Mouse (Mus musculus) spleen, postnatal 10 days (tissue): ENCODE data around the gene Lima1.
"Not testable (repeated sequence)": the region's sequence is repeated elsewhere in the genome, so short reads cannot be mapped to it uniquely, and the experiment has no call there.

Experiments
- DNase-seq, 2 experiments: peaks; one replicate each; pipeline ENCODE4 v3.0.0; 2021 to 2022; ENCODE audit warnings: low spot score in 2 of 2

Lima1 gene

DNA sequence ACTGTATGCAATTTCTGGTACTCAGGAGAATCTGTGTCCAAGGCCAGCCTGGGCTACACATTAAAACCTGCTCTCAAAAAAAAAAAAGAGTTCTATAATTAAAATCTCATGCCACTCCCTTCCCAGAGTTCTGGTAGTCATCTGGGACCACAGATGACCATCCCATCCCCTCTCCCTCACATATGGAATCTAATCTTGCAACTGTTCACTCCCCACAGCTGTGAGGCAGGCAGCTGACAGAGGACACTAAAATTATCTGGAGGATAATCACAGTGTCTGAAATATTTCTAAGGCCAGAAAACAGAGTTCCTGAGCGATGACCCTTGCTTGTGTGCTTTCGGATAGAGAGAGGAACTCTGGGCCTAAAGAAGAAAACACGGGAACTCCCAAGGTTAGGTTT lies 40.6 kb downstream of the Lima1 start:
- DNase-seq: no peak

DNA sequence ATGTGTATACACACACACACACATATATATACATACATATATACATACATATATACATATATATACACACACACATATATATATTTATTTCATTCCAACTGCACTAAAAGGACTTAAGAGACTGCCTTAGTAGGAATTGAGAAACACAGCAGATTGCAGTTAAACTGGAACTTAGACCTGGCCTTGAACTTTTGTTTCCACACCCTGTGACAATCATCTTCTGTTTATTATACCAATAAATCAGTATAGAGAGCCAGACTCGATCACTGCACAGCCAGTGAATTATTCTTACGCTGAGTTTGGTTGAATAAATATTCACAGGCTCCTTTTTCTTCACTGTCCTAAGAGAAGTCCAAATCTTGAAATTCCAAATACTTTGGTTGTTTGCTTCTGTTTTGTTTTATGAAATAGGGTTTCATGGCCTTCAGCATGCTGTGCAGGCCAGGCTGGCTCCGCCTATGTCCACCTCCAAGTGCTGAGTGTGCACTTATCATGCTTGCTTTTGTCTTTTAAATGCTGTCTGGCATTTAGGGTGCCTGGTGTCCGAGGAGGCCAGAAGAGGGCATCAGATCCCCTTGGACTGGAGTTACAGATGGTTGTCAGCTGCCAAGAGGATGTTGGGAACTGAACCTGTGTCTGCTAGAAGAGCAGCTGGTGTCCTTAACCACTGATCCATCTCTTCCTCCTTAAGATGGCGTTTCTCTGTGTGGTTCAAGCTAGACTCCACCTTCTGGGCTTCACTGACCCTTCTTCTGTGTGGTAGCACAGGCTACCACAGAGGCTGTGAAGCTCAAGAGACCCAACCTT lies 41.4 kb downstream of the Lima1 start:
- no peak for DNase-seq

DNA sequence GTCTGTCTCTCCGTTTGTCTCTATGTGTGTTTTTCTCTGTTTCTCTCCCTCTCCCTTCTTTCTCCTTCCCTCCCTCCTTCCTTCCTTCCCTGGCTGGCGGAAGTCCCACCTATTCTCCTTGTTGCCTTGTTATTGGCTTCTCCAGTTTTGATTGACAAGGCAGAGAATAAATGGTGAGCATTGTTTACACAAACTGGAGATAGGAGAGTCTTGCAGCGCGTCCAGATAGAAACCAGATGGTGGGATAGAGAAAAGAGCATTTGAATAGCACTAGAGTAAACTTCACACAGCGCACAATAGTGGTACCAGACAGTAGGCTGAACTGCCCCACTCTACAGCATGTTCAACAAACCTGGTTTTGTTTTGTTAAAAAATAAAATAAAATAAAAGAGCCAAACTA lies 43.7 kb downstream of the Lima1 start:
- no peak for DNase-seq

DNA sequence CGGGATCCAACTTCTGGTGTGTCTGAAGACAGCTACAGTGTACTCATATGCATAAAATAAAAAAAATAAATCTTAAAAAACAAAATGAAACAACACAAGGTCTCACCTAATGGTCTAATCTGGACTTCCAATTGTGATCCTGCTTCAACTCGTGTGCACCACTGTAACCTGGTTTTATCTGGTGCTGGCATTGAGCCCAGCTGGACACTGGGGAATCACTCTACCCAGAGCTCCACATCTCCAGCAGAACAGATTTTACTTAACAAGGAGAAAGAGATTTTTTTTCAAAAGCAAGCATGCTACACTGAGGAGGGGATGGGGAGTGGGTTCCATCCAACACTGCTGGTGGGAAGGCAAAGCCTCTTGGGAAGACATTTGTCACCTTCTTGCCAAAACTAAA lies 47.2 kb downstream of the Lima1 start:
- DNase-seq: no peak

DNA sequence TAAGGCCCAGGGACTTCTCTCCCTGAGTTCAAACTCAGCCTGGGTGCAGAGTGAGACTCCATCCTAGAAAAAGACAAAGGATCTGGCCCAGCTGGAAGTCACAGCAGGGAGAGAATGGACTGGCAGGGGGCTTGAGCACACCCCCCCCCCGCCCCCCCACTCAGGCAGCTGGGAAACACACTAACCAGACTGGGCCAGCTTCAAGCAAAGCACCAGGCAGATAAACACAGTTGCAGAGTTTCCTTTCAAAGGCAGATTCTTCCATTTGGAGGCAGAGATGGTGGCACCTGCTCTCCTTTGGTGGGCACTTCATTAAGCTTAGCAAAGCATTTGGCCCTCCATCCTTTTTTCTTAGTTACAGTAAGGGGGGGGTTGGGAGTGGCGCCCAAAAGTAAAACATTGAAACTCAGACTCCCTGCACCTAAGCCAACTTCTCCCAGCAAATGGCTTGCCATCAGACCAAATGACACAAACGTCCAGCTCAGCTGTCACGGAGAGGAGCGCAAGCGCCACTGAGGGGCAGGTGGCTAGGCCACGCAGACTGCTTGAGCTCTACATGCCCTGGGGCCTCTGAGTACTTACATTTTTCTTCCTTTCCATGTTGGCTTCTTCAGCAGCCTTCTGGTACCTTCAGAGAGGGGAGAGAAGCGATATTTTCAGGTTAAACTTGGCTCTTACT lies 48.9 kb downstream of the Lima1 start:
- DNase-seq: no peak

DNA sequence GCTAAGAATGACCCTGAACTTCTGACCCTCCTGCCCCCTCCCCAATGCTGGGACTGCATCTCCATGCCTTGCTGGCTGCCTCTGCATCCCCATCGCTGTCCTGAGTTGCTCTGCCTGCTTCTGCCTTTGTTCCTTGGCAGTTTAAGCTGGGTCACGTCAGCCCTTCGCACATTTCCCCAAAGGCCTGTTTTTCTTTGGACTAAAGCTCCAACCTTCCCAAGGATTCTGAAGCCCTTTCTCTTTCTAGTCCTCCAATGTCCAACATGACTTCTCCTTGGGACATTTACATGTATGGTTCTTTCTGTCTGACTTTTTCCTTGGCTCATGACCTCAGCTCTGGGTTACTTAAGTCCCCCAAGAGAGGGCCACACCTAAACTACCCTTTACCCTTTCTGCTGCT lies 50.0 kb downstream of the Lima1 start:
- no peak for DNase-seq

DNA sequence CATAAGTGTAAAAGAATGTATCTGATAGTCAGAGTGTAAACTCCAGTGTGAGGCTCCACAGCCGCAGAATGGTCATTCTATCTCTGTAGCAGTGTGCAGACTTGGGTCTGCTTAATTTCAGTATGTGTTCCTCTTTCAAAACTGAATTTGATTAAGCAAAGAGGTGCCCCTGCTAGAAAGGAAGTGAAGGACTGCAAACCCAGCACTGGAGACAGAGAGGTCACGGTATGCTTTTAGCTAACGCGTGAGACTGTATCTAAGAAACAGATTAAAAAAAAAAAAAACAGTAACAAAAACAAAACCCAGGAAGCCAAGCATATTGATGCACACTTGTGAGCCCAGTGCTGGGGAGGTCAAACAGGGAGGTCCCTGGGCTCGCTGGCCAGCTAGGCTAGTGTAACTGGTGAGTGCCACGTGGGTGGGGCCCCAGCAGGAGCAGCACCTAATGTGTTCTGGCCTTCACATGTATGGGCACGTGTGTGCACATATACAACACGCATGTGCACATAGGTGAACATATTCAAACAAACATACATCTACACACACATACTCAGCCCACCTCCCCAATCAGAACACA lies 51.8 kb downstream of the Lima1 start:
- DNase-seq: no peak

DNA sequence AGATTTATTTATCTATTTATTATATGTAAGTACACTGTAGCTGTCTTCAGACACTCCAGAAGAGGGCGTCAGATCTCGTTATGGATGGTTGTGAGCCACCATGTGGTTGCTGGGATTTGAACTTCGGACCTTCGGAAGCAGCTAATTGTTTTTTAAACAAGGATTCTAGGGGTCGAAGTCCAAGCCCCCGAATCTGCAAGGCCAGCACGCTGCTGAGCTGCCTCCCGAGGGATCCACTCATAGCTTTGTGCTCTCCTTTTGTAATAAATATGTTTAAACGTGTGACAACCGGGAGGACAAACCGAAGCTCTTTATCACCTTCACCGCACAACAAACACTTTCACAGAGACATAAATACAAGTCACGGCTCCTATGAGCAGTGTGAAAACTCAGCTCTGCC lies 52.8 kb downstream of the Lima1 start:
- DNase-seq: not testable (repeated sequence)

DNA sequence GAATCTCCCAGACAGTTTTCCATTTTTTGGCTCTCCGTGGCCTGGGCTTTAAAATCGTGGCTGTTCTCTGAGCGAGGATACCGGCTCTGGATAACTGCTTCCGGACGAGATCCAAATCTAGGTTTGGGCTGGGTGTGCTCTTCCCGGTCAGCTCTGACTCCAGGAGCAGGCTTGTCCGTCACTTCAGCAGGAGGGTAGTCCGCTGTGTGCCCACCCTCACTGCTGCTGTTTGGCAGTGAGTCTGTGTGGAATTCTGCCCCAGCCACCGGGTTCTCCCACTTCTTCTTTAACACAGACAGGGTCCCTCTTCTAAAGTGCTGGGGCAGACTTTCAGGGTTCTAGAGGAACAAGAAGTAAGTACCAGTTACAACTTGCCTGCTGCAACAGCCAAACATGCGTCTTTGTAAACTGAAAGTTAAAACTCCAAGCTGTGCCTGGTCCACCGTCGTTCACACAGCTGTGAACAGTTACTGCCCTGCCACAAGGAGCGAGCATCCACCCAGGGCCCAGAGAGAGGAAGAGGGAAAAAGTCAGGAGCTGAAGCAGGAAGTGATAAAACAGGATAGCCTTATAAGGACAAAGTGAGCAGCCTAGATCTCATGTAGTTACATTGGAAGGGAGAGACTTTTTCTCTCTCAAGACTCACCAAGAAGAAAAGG lies 55.5 kb downstream of the Lima1 start:
- DNase-seq: no peak

DNA sequence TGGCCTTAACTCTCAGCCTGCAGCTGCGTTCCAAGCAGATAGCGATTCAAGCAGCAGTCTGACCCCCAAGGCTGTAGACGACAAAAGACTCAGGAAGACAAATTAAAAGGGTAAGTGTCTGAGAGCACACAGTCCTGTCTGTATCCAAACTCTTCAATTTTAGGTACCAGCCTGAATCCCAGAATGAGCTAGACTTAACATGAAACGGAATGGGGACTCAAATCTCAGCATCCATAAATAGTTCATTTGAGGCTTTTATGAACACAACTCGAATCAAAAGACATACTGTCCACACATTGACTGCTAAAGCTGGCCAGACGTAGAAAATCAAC lies 56.2 kb downstream of the Lima1 start:
- no peak for DNase-seq

DNA sequence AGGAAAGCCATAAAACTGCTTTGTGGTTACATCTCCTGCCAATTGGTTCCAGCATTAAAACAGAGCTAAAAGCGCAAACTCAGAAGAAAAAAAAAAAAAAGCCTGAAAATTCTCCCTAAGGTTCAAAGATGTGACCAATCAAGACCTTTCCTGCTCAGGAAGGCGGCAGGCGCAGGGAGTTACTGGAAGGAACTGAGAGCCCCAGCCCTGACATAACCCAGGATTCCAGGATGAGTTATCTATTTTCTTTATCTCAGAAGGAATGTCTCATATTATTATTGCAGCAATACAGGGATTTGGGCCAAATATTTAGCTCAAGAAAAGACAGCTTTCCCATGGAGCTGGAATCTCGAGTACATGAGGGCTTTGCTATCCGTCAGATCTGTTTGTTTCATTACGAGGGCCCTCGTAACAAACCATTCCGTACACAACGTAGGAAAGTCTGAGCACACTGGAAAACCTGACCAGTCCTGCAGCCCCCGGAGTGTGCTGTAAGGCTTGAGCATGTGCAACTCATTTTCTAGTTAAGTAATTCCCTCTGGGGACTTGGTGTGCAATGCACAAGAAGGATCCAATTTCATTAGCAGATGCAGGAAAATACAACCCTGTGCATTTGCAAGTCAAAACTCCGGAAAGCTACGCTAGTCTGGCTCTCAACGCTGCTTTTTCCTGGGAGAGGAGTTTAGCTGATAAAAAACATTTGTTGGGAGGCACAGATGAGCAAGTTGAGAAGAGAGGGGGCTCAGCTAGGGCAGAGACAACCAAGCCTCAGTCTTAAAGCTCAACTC lies 56.7 kb downstream of the Lima1 start:
- DNase-seq: no peak

DNA sequence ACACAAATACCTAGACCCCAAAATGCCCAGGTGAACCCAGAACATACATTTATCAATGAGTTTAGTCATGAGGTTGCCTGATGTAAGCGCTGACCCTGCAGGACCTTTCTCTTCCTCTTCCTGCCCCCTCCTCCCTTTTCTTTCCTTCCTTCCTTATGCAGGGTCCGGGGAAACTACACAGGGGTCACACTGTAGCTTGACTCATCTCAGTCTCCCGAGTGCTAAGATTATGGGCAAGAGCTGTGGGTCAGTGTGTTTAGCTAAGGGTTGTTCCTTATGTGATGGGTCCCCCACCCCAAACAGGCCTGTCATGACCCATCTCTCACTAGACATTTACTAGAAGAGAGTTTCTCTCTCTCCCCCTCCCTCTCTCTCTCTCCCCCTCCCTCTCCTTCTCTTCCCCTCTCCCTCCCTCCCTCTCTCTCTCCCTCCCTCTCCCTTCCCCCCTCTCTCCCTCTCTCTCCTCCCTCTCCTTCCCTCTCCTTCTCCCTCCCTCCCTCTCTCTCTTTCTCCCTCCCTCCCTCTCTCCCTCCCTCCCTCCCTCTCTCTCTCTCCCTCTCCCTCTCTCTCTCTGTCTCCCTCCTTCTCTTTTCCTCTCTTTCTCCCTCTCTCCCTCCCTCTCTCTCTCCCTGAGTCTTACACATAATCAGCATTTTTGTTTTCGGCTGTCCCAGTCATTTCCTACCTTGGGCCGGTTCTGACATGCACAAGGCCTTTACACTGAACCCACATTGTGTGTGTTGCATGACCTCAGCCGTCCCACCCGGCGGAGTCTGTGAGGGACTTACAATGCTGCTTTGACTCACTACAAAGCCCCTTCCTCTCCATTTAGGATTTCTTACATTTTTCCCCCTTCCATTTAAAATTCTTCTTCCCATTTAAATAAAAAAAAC lies 57.7 kb downstream of the Lima1 start:
- DNase-seq: no peak

DNA sequence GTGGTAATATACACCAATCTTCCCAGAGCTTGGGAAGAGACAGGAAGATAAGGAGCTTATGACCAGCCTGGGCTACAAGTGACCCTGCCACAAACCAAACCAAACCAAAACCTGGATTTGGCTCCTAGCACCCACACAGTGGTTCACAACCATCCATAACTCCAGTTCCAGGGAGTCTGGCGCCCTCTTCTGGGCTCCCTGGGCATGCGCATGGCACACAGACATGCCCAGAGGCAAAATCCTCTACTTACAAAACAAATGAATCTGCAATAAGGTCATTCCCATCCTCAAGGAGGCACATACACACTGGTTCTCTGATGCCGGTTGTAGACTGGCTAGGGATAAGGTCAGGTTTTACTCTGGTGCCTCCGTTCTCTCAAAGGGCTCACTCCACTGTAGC lies 59.3 kb downstream of the Lima1 start:
- peak in 1 of 2 experiments; percentile 23 for DNase-seq

DNA sequence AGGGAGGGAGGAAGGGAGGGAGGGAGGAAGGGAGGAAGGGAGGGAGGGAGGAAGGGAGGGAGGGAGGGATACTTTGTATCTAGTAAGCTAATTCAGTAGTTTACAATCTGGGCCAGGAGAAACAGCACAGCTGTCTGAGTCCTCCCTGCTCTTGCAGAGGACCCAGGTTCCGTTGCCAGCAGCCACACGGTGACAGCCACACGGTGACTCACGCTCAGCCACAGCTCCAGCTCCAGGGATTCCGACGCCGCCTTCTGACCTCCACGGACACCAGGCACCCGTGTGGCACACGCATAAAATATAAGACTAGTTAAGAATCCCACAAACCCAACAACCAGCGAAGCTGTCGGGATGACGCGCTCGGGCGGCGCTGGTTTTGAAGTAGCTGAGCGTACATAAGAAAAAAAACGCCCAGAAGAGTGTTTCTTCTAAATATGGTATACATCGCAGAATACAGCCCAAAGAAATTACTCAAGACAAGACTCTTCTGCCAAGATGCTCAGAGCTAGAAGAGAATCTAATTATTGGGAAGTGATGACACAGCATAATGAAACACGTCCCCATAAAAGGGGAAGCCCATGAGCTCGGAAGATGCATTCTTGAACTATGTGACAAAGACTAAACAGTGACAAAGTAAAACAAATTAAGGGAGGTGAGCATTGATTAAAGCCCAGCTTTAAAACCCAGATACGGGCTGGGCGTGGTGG lies 60.5 kb downstream of the Lima1 start:
- DNase-seq: no peak

DNA sequence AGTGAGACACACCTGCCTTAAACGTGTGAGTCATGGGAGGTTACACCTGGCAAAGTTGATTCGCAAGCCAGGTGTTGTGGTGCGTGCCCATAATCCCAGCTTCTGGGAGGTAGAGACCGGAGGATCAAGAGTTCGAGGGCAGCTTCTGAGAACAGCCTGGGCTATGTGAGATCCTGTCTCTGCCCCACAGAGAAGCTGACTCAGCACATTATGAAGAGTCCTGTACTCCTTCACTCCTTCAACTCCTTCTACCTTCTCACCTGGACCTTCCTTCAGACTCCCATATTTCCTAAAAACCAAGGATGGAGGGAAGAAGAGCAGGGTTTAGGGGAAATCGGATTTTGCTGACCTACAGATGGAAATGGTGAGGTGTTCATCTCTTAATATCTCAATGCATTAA lies 61.6 kb downstream of the Lima1 start:
- no peak for DNase-seq

DNA sequence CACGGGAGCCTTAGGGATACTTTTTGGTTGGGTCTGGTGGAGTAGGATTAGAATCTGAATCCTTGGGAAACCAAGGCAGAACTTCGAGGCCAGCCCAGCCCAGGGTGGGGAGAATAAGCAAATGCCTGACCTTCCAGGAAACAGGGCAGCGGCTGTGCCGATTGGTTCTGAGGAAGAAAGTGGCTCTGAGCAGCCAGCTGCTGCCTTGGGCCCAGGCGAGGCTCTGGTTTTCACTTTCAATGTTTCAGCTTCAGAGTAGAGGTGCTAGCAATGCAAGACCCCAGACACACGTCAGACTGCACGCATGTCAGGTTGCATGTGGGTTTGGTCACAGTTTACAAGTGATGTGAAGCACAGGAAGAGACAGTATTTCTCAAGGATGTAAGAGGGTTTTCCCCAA lies 63.2 kb downstream of the Lima1 start:
- DNase-seq: no peak

DNA sequence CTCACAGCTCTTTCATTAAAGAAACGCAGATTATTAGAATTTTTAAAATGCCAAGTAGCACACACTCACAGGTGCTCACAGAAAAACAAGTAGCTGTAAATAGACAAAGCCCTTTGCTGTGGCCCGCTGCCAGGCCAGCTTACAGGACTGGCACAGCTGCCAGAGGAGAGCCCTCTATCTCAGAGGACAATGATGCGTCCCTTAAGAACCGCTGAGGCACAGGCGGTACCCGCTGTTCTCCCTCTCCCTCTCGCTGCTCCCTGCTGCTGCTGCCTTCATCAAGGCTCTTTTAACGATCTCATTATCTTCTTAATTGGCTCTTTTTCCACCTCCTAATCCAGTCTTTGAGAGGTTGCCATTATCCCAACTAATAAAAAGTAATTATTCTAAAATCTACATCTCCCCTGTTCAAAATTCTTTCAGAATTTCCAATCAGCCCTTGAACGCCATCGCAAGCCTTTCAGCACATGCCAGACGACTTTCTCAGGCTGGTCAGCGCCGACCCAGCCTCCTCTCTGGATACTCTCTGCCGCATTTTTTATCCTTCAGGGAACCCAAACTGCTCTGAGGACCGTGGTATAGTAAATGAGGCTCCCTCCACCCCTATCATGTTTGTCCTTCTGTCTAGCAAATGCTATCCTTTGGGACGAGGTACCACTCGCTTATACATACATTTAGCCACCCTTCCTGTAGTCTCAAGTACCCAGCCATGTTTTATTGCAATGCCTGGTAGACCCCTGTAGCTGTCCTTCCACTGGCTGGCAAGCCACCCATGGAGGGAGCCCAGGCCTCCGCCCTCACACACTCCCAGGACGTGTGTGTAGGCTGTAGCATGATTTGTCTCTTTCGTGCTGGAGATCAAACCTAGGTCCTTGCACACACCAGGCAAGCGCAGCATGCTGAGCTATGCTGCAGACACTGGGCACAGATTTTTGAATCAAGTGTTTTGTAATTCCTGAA lies 67.2 kb downstream of the Lima1 start:
- no peak for DNase-seq

DNA sequence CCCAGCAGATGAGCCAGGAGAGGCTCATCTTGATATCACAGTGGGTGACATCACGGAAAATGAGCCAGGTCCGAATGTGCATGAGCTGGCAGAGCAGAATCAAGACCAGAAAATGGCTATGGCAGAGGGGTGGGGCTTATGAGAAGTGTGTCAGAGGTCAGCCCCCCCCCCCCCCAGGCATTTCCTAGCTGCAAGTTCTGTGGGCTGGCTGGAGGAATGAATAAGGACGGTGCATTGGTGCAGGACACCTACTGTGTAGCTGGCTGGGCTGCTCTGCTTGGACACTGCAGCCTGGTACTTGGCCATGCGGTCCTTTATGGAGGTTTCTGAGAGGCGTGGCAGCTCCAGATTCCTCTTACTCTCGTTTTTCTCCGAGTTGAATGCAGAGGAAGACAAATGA lies 69.1 kb downstream of the Lima1 start:
- no peak for DNase-seq

DNA sequence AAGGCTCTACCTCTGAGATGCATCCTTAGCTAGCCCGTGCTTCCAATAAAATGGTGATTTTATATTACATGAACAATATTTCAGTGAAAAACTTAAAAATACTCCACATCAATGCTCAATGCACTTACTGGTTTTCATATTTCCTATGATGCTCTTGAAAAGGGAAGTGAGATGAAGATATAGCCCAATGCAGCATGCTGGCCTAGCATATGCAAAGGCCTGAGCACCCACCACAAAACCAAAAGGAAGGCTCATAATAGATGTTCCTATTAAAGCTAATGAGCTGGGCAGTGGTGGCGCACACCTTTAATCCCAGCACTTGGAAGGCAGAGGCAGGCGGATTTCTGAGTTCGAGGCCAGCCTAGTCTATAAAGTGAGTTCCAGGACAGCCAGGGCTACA lies 69.6 kb downstream of the Lima1 start:
- no peak for DNase-seq
